Mouse (Mus musculus): ENCODE measurements around the gene Bmp8b.
"Not testable (repeated sequence)": the region's sequence is repeated elsewhere in the genome, so short reads cannot be mapped to it uniquely, and the experiment has no call there.

The Bmp8b gene

DNA sequence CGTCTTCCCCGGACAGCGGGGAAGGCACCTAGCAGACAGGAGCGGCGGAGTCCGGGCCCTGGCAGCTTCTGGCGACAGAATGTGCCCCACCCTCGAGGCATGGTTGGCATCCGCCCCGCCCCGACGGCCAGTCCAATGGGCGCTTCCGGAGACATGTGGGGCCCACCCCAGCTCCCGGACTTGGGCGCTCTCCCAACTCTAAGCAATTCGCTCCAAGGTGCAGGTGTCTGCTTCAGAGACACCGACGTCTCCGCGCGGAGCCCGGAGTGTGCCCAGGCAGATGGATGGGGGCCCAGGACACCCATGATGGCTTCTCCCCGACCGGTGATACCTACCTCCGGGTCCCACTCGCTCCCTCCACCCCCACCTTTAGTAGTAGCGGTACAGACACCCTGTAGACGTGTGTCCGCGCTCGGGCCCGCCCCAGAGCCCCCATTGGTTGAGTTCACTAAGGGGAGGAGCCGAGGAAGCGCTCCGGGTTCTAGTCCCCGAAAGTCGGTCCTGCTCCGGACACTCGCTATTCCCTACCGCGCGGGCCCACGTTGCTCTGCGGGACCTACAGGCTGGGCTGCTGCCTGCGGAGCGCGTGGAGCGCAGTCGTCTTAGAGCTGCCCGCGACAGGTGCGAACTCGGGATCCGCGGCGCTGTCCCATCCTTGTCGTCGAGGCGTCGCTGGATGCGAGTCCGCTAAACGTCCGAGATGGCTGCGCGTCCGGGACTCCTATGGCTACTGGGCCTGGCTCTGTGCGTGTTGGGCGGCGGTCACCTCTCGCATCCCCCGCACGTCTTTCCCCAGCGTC is at the start of gene Bmp8b:
TSS of gene Bmp8b (plus strand) at position 515 of the 800 bp plus-strand sequence.
- no peak for DNase-seq (ENCODE audit: low spot score in 2 of 2)

DNA sequence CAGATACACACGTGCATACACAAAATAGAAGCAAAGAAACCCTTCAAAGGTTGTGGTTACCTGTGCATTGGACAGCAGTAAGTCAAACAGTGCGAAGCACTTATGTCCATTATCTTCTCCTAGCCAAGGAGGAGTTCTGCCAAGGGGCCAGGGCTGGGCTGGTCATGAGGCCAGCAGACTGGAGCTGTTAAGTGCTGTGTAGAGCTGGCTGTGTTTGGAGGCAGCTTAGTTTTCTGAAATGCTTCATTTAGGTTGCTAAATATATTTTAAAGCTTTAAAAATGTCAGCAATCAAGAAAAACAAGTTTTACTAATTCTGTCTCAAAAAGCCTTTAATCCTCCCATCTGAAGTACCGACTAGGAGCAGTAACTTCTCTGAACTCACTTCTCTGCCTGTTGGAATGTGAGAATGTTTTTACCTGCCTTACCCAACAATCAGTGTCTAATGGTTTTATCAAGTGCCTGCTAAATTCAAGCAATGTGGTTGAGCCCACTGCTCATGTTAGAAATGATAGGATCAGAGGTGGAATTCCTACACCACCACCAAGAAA is 48.3 kb upstream of the Bmp8b start:
- DNase-seq (ENCODE audit: low spot score in 2 of 2): no peak

DNA sequence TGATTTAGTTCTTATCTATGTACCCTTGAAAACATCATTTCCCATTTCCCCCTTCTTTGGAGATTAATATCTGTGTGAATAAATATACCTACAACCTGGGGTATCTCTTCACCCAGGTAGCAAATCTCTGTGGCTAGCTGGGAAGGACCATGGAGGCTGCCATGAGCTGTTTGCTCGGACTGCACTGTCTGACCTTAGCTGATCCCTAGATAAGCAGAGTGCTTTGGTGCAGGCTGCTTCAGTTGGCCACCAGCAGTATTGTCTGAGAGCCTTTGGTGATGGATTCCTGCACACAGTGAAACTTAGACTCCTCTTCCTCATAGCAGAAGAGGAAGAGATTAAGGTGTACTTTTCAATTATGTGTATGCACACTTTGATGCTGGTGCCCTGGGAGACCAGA is 47.0 kb upstream of the Bmp8b start:
- DNase-seq (ENCODE audit: low spot score in 2 of 2): no peak

GRCm38 (mm10) chr4:123061744-123062143 is 43.2 kb upstream of the Bmp8b start:
- no peak for DNase-seq (ENCODE audit: low spot score in 2 of 2)

DNA sequence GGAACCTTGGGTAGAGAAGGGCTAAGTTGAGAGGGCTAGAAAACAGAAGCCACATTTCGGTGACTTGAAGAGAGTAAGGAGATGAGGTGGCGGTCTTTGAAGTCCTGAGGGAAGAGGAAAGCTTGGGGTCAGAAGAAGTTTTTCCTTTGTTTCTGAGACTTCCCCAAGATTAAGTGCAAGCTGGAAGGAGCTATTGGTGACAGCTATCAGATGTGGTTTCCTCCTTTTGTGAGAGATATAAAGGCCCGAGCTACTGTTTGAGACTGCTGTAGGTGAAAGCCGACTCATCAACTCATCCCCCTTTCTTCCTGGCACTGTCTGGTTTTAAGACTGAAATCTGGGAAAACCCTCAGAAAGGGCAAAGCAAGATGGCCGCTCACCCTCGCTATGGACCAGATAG is 36.3 kb upstream of the Bmp8b start:
- DNase-seq (ENCODE audit: low spot score in 2 of 2): no peak

GRCm38 (mm10) chr4:123071266-123071966 is 33.5 kb upstream of the Bmp8b start:
- DNase-seq (ENCODE audit: low spot score in 2 of 2): no peak

DNA sequence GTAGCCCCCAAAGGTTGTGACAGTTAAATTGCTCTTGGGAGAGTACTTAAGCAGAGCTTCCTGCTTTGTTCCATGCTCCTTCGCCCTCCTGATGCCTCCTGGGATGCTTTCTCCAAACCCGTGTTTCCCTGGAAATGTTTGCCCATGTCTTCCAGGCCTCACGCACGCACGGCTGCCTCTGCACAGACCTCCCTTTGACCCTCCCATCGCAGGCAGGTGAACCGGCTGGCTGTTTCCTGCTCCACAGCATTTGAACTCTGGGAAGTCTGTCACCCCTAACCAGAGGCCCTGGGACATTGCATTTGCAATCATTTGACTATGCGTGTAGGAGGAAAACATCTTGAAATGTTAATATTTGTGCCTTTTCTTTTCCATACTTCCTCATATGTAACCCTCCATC is 28.0 kb upstream of the Bmp8b start:
- DNase-seq (ENCODE audit: low spot score in 2 of 2): no peak

DNA sequence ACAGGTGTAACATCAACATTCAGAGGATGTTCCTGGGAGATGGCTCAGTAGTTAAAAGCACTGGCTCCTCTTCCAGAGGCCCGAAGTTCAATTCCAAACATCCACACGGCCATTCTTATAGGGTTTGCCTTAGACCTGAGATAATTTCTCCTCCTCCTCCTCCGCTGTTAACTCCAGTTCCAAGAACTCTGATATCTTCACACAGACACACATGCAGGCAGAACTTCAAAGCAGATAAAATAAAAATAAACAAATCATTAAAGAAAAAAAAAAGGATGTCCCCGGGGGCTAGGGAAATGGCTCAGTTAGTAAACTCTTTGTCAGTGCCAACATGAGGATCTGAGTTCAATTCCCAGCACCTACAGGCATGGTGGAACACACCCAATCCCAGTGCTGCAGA is 26.7 kb upstream of the Bmp8b start:
- no peak for DNase-seq (ENCODE audit: low spot score in 2 of 2)

DNA sequence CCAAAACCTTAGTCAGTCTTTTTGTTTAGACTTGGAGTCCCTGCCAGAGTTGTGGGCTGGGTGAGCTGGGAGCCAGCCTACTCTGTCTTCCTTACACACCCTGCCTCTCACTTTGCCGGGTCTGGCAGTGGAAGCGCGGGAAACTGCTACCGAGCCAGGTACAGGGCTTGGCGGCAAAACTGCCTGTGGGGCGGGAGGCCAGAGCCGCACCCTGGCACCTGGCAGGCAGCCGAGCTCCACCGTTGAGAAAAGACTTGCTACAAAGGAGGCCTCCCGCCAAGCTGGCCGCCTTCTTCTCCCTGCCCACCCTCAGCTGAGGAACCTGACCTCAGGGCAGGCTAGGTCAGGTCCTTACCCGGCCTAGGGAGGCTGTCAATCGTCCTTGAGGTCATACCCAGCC is 24.2 kb upstream of the Bmp8b start:
- no peak for DNase-seq (ENCODE audit: low spot score in 2 of 2)

DNA sequence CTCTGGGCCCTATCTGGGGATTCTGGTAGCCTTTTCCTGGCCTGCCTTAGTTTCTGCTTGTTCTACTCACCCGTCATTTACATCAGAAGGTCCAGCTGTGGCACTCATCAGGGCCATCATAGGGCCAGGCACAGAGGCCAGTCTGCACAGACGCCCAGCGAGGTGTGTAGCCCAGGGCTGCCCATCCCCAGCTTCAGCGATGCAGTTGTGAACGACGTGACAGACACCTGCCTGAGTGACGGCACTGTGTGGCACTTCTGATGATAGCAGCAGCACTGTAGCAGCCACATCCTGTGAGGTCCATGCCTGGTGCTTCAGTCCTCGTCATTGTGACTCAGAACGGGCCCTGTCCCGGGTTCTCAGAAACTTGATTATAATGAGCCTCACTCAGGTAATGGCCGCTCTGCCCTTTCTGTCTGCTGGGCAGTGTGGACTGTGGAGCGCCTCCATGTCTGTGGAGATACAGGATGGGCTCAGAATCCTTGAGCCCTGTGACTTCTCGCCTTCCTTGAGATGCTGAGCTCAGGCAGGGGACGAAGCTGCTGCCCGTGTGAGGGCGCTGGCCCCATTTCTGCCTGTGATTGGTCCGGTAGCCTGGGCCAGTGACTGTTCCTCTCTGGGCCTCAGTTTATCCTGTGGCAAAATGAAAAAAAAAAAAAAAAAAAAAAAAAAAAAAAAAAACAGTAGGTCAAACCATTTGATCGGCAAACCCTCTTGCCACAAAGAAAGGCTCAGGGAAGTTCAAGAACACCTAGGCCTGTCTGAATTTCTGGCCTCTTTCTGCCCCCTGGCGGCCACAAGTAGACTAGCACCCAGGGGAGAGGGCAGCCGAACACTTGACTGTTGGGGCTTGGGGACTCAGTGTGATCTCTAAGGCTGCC is 22.4 kb upstream of the Bmp8b start:
- peak; percentile 36 to 50 for DNase-seq (ENCODE audit: low spot score in 2 of 2)

DNA sequence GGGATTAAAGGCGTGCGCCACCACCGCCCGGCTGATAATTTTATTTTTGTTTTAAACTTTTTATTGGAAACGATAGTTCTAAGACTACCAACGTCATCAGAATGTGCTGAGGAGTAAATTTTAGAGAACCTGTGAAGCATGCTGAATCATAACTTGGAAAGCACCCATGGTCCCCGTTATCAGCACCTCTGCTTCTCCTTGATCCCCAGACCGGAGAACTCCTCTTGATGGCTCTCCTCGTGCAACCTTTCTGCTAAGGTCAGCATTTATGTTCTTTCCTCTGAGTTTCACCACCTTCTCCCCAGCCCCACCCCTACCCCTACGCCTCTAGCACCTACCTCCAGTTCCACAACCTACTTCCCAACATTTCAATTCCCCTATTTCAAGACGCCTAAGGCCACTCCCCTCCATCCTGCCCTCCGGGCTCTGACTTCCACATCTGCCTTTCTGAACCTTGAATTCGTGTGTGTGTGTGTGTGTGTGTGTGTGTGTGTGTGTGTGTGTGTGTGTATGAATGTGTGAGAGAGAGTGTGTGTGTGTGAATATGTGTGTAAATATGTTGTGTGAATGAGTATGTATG is 21.6 kb upstream of the Bmp8b start:
- no peak for DNase-seq (ENCODE audit: low spot score in 2 of 2)

DNA sequence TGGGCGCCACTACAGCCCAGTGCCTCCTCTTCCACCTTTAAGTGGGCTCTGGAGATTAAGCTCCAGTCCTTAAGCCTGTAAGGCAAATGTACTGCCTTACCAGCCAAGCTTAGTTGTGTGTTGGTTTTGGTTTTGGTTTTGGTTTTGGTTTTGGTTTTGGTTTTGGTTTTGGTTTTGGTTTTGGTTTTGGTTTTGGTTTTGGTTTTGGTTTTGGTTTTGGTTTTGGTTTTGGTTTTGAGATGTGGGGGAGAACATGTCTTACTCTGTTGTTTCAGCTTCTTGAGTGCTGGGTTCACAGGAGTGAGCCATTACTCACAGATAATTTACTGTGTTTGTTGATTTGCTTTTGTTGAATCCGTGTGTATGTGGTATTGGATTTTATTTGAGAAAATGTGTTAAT is 19.7 kb upstream of the Bmp8b start:
- DNase-seq (ENCODE audit: low spot score in 2 of 2): no peak

- no peak for DNase-seq (ENCODE audit: low spot score in 2 of 2)
These were observed 18.6 kb upstream of the Bmp8b start for GRCm38 (mm10) chr4:123086381-123086780.

DNA sequence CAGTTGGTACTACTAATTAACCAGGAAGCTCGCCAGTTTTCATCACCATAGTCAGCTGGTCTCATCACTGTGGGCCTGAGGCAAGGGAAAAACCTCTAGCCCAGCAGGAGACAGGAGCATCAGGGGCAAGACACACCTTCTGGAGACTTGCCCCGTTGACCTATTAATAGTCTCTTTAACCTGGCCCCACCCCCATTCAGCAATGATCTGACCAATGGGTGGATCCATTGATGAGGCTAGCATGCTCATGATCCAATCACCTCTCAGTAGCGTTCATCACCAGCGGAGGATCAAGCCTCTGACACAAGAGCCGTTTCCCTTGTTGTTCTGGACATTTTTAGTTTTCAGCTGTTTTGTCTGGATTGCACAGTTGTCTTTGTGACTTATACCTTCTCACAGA is 12.3 kb upstream of the Bmp8b start:
- no peak for DNase-seq (ENCODE audit: low spot score in 2 of 2)

DNA sequence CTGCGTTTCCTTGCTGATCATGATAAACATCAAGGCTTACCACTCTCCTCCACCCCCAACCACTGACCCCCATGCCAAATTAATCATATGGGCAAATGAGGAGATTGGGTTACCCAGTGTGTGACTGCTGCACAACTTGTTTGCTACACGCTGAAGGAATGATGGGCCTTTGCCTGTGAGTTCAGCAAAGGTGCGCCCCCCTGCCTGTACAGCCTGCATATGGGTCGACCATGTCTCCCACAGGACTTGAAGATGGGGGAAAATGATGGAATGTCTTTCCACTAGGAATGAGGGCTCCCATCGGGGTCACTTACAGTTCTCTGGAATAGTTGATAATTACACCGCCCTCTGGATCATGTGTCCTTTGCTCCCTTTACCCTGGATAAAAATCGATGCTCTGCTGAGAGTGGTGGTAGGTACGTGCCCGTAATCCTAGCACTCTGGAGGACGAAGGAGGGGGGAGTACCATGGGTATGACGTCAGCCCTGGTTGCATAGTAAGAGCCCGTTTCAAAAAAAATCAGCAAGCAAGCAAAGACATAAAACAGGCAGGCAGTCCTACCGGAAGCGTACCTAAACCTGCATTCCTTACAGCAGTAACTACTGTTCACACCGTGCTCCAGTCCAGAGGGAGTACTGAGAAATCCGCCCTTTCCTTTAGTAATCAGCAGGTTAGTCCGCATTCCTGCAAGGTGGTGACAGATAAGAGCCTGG is 11.7 kb upstream of the Bmp8b start:
- DNase-seq (ENCODE audit: low spot score in 2 of 2): no peak

DNA sequence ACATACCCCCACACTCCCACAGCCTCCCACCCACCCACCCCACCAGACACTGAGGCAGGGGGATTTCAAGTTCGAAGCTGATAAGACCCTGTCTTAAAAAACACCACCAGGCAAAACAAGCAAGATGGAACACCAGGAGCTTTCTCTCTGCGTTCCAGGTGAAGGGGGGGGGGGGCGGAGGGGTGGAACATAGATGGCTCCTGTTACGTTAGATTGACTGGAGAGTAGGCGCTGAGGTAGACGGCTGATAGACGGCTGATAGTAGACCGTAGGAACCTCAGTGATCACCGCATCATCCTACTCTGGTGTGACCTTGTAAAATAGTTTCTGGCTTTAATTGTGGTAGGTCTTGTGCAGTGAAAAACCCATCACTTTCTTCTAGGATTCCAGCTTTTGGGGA is 11.1 kb upstream of the Bmp8b start:
- no peak for DNase-seq (ENCODE audit: low spot score in 2 of 2)

- no peak for DNase-seq (ENCODE audit: low spot score in 2 of 2)
These were observed 456 bp downstream of the Bmp8b start for GRCm38 (mm10) chr4:123105451-123105790.

DNA sequence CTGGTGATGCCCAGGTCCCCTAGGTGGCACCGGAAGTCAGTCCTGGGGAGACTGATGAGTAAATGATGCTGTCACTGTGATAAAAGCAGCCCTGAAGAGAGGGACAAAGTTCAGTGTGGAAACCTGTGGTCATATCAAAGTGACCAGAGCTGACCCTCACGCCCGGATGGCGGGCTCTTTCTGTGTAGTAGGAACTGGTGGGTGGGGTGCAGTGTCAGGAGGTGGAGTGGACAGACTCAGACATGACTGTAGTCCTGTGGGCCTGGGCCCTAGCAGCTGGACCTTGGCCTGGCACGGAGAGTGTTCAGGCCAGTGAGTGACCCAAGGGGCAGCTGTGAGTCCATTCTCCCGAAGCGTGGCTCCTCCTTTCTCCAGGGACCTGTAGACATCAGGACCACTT is 964 bp downstream of the Bmp8b start:
- DNase-seq (ENCODE audit: low spot score in 2 of 2): not testable (repeated sequence)

DNA sequence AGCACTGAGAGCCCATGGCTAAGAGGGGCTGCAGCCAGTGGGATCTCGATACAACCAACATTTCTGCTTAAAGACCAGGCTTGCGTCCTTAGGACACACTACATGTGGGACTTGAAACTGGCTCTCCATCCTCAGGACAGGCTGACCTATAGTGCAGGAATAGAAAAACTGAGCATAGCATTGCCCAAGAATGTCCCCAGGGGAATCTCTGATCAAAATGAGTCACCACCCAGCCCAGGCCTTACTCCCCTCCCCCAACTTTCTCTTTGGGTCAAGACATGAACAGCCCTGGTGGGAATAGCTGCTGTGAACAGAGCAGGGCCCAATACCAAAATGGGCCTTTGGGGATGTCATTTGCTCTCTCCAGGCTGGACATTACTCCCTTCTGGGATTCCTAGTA is 1.9 kb downstream of the Bmp8b start:
- no peak for DNase-seq (ENCODE audit: low spot score in 2 of 2)

GRCm38 (mm10) chr4:123108056-123108455 is 3.1 kb downstream of the Bmp8b start:
- no peak for DNase-seq (ENCODE audit: low spot score in 2 of 2)

- no peak for DNase-seq (ENCODE audit: low spot score in 2 of 2)
These were observed 5.8 kb downstream of the Bmp8b start for GRCm38 (mm10) chr4:123110751-123111150.

Measured in frontal cortex, postnatal 25 days (tissue).